Mouse (Mus musculus) mesoderm, embryonic 11.5 days (tissue): ENCODE measurements around the gene Ccdc14.
A peak's percentile ranks its signal among the peaks of the same experiment; 100 is the strongest.
"Not testable (repeated sequence)": the region's sequence is repeated elsewhere in the genome, so short reads cannot be mapped to it uniquely, and the experiment has no call there.

ENCODE experiments used
- DNase-seq: peaks from one replicate; pipeline ENCODE4 v3.0.0-alpha.2; 2012; ENCODE audit warnings: low read depth, low spot score

Ccdc14 gene

GRCm38 (mm10) chr16:34690334-34691144, at the start of gene Ccdc14:
Gene Ccdc14, plus strand, starts transcription at chr16:34690616.
- peak; percentile 93 for DNase-seq

GRCm38 (mm10) chr16:34643511-34644259, 46.7 kb upstream of the Ccdc14 start:
- DNase-seq, result no peak

DNA sequence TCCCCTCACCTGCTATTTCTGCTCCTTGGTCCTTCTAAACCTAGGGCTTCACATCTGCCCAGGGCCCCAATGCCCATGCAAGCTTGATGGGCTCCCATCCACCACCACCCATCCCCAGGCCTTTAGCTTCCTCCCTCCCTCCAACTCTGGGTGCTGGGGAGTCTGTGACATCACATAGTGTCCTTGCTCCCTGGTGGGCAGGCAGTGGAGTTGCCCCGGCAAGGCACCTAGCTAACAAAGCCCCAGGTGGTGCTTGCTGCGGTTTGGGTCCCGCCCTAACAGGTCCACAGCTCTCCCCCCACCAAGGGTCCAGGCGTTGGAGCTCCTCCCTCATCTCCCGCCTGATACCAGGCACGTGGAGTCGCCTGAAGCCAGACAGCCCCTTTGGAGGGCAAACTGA, 40.8 kb upstream of the Ccdc14 start, which contains the start of gene Ropn1:
Ropn1 (plus strand) TSS at position 301 of the 400 bp plus-strand sequence.
- DNase-seq, result no peak

GRCm38 (mm10) chr16:34653023-34653422, 37.4 kb upstream of the Ccdc14 start:
- DNase-seq, result no peak

GRCm38 (mm10) chr16:34657566-34657965, 32.9 kb upstream of the Ccdc14 start:
- not testable (repeated sequence) for DNase-seq

- no peak for DNase-seq
These were observed 32.4 kb upstream of the Ccdc14 start for GRCm38 (mm10) chr16:34657983-34658382.

DNA sequence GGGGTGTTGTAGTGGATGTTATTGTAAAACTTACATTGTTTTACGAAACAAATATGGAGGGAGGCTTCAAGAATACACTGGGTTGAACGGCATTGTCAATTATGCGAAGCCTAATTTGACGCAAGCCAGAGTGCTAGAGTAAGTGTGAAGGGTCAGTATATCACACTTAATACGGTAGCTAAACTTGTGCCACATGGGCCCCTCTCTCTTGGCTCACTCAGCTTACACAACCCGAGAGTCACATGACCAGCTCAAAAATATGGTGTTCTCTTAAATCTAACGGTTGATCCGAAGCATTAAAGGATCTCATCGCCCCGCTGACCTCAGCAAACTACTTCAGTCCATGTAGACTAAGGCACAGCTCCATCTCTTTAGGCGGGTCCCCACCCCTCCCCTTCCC, 32.0 kb upstream of the Ccdc14 start:
- no peak for DNase-seq

- no peak for DNase-seq
These were observed 25.9 kb upstream of the Ccdc14 start for GRCm38 (mm10) chr16:34664553-34664952.

GRCm38 (mm10) chr16:34667031-34667726, 23.2 kb upstream of the Ccdc14 start:
- peak; percentile 88 for DNase-seq

- no peak for DNase-seq
These were observed 22.1 kb upstream of the Ccdc14 start for GRCm38 (mm10) chr16:34668341-34668740.

DNA sequence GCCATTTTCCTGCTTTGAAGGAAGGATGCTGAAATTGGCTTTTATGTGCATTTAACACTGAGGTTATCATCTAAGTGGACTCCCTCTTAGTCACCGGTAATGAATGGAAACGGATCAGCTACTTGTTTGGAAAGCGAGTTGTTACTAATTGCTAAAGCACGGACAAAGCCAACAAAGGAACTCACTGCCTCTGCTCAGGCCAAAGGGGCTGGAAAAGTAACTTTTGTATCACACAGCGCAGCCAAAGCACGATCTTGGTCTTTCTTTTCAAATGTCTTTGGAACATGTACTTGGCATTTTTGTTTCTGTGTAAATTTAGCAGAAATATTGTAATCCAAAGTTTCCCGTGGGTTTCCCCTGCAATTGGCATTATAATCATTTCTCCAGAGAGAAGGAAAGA, 18.4 kb upstream of the Ccdc14 start:
- no peak for DNase-seq

- DNase-seq, result no peak
These were observed 17.6 kb upstream of the Ccdc14 start for GRCm38 (mm10) chr16:34672822-34673221.

DNA sequence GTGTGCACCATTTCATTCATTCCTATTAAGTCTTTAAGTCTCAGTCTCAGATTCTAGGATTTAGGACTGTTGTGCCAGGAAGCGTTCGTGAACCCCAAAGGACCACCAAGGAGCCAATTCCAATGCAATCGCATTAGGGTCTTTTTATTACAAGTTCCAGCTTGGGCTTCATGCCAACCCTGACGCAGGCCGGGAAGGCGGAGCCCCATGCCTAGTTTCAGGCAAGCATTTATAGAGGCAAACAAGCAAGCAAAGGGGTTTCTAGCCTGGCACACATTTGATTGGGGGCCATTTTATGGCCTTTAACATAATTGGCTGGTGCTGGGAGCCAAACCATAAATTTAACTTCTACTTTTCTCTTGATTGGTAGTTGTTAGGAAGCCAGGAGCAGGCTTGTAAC, 16.1 kb upstream of the Ccdc14 start:
- DNase-seq, result no peak

DNA sequence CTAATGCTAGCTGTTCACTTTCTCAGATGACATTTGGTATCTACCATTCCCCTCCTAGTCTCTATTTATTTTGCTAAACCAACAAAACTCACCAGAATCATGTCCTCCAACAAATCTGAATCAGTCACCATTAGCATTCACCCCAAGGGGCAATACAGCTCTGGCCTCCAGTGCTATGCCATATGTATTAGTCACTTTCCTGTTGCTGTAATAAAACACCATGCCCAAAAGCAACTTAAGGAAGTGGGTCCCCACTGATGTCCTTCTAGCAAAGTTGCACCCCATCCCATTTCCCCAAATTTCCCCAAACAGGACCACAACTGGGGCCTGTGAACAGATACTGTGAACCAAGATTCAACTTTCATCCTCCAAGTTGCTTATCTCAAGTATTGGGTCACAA, 8.6 kb upstream of the Ccdc14 start:
- DNase-seq, result no peak

GRCm38 (mm10) chr16:34689879-34690278, 537 bp upstream of the Ccdc14 start:
- DNase-seq, result no peak

DNA sequence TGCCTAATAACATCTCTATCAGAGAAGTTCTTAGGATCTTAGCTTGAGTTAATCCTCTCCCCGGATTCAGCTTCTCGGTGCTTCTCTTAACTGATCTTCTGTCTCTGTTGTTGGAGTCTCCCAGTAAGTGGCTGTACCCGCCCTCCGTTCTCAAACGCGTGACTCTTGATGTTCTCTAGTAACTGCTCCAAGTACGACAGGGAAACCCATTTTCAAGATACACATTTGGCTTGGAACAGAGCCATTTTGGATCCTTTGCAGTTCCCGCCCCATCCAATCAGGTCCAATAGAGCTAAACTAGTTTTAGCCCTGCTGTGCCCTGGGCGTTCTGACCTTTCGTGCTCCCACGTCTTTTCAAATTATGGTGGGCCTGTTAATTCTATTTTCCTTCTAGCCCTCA, 740 bp downstream of the Ccdc14 start:
- no peak for DNase-seq

DNA sequence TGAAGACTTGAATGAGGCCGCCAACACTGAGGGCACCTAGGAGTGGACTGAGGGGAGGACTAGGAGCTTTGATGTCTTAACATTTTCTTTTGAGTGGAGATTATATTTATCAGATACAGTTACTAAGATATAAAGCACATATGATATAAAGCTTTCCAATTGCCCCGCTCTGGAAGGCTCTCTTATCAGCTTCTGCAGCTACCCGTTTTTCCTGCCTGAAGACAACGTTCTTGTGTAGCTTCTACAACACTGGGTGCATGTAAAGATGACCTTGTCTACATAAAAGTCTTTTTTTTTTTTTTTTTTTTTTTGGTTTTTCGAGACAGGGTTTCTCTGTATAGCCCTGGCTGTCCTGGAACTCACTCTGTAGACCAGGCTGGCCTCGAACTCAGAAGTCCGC, 4.1 kb downstream of the Ccdc14 start:
- no peak for DNase-seq

- DNase-seq, result not testable (repeated sequence)
These were observed 8.3 kb downstream of the Ccdc14 start for GRCm38 (mm10) chr16:34698721-34699120.

GRCm38 (mm10) chr16:34700165-34700827, 9.9 kb downstream of the Ccdc14 start:
- peak; percentile 85 for DNase-seq

GRCm38 (mm10) chr16:34700828-34701216, 10.4 kb downstream of the Ccdc14 start:
- no peak for DNase-seq

DNA sequence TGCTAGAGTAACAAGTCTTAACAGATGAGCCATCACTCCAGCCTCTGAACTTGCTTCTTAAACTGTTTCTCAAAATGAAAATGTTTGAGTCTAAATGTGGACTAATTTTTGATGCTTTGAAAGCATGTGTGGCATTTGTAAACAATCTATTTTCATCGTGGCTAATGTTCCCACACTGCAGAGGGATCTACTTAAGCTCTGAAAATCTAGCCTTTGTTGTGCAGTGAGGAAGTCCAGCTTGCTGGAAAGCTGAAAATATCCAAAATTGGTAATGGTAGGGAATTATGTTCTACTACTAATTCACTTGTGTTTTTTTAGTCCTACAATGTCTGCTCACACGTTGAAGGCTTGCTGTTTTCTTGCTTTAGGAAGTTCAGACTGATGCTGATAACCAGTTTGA, 15.6 kb downstream of the Ccdc14 start:
- DNase-seq, result no peak

DNA sequence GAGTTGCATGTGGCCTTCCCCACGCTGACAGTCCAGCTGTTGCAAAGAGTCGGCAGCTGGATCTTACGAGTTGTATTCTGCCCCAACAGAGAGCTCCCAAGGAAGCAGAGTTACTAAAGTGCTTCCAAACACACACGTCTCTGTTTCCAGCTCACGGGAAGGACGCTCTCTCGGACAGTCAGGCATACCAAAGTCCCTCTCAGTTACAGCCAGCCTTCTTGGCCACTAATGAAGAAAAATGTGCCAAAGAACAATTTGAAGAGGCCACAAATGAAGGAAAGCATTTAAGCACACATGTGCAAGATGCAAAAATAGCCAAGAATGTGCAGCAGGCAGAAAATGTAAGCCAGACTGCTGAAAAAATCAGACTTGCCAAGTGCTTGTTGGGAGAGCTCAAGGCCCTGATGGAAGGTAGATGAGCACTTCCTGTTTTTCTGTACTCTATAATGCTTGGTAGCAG, 16.1 kb downstream of the Ccdc14 start:
- DNase-seq, result no peak
